Mouse (Mus musculus): ENCODE results near the gene Pnma1. TPM values are rescaled to one million over a fixed set of nuclear protein-coding genes. Genes with fewer than 3 reads are reported as not detected.

Gene Pnma1
- polyA plus RNA-seq, 1 experiment from 2014 or later: 0.79 TPM

DNA sequence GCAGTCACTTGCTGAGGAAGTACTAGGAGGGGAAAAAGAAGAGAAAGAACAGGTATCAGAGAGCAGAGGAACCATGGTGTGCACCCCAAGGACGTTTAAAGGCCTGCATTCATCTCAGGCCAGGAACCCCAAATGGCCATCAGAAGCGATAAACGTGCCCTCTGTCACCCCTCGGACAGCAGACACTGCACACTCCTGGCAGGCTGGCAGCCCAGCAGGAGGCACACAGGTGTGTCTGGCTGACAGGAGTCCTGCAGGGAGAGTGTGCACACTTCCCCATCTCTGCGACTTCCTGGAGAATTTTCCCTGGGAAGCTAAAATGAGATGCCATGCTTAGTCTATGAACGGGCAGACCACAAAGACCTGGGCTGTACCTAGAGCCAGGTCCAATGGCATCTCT, 5.1 kb upstream of the Pnma1 start:
- ATAC-seq (ENCODE audit: insufficient read depth) (no peak), DNase-seq (no peak)
- no peaks in the 10 kb centered on the region for H3K4me1 ChIP-seq (ENCODE audit: insufficient read depth)
- no peak overlapping the region for H3K9ac ChIP-seq
- no peak overlapping the region for H3K4me2 ChIP-seq
- no peaks in the 10 kb centered on the region for H3K27me3 ChIP-seq (ENCODE audit: insufficient read depth, low read length)
- H3K36me3 ChIP-seq (ENCODE audit: insufficient read depth): peaks cover 83% of the 10 kb centered on the region
- no peak for TF ChIP-seq CTCF (IDR thresholded peaks at IDR 0.05; ENCODE audit: low read depth)
- 77% methylated on average over 6 of the region's 6 CpGs for WGBS
- H3K27ac ChIP-seq (ENCODE audit: low read depth): peak overlapping the region; percentile 12; the same call in 1 of the 2 replicates
- no peak overlapping the region for H3K4me3 ChIP-seq (ENCODE audit: low read depth, low read length)
- no peaks in the 10 kb centered on the region for H3K9me3 ChIP-seq (ENCODE audit: low read depth, low read length)

DNA sequence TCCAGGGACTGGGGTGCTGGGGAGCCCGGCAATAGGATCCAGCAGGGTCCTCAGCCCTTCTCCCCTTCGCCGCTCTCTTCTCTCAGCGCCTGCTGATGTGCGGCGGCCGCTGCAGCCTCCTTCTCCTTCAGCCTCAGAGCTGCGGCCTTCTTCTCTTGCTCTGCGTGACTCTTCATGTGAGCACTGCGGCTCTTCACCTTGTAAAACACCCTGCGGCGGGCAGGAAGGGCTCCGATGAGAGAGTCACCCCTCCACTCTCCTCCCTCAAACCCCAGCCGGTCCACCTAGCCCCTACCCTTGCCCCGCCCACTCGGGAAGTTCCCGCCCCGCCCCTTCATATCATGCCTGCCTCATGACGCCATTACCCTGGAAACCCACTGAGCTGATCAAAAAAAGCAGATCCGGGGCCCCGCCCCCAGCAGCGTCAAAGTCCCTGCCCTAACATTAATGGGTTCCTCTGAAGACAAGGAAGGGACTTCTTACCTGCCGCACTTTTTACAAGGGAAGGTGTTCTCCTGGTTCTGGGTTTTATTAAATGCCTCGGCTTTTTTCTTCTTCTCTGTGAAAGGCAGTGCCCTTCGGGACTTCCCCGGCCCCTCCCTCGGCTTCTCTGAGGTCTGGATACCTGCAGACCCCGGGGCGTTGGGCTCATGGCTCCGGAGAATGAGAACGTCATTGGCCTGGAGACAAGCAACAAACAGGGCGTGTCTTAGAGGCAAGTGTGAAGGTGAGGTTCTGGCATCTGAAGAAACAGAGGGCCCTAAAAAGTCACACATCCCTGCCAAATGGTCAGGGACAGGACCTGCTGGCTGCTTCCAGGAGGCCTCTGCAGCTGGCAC, 4.3 kb upstream of the Pnma1 start:
- Histone ChIP-seq H3K4me1 (ENCODE audit: insufficient read depth) (no peaks in the 10 kb centered on the region), H3K9ac (no peak overlapping the region), H3K27me3 (ENCODE audit: insufficient read depth, low read length) (no peaks in the 10 kb centered on the region), H3K4me2 (no peak overlapping the region), H3K27ac (ENCODE audit: low read depth) (no peak overlapping the region), H3K9me3 (ENCODE audit: low read depth, low read length) (no peaks in the 10 kb centered on the region), H3K4me3 (ENCODE audit: low read depth, low read length) (no peak overlapping the region), H3K36me3 (ENCODE audit: insufficient read depth) (peaks cover 74% of the 10 kb centered on the region)
- WGBS: 65% methylated on average over 31 of the region's 32 CpGs
- peak; percentile 31 for DNase-seq
- no peak for TF ChIP-seq CTCF (IDR thresholded peaks at IDR 0.05; ENCODE audit: low read depth)
- no peak for ATAC-seq (ENCODE audit: insufficient read depth)

DNA sequence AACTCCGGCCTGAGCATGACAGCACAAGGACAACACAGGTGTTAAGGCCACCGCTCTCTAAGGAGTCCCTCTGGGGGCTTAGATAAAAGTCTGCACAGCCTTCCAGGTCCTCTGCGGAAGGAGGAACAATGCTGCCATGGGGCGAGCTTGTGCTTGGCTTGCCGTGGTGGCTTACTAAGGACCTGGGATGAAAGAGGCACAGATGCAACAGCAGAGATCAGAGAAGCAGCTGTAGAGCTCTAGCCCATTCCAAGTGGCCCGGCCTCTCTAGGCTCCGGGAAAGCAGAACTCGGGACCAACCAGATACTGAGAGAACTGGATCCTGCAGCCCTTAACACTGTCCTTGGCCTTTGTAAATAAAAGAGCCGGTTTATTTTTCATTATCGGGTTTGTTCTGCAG, 3.6 kb upstream of the Pnma1 start:
- WGBS: 76% methylated on average over 10 of the region's 10 CpGs
- no peak overlapping the region for H3K4me3 ChIP-seq (ENCODE audit: low read depth, low read length)
- H3K27ac ChIP-seq (ENCODE audit: low read depth): no peak overlapping the region
- no peak overlapping the region for H3K9ac ChIP-seq
- no peaks in the 10 kb centered on the region for H3K9me3 ChIP-seq (ENCODE audit: low read depth, low read length)
- no peaks in the 10 kb centered on the region for H3K27me3 ChIP-seq (ENCODE audit: insufficient read depth, low read length)
- no peak overlapping the region for H3K4me2 ChIP-seq
- peaks cover 72% of the 10 kb centered on the region for H3K36me3 ChIP-seq (ENCODE audit: insufficient read depth)
- TF ChIP-seq CTCF (IDR thresholded peaks at IDR 0.05; ENCODE audit: low read depth): no peak
- H3K4me1 ChIP-seq (ENCODE audit: insufficient read depth): no peaks in the 10 kb centered on the region
- ATAC-seq (ENCODE audit: insufficient read depth) (no peak), DNase-seq (no peak)

DNA sequence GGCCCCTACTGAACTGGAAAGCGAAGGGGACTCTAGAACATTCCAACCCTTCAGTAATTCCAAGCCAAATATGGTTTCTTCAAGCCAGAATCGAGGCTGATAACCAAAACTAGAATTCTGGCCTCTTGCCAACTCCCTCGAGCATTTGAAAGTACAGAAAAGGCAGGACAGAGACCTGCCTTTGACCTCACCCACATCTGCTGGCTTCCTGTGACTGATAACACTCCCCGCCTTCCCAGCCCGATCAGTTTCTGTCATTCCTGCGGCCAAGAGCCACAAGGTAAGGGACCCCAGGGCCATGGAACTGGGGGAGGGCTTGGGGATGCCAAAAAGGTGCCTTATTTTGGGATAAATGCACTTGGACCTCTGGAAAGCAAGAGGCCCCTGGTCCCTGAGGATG, 2.7 kb upstream of the Pnma1 start:
- Histone ChIP-seq H3K4me1 (ENCODE audit: insufficient read depth) (no peaks in the 10 kb centered on the region), H3K4me3 (ENCODE audit: low read depth, low read length) (no peak overlapping the region), H3K27me3 (ENCODE audit: insufficient read depth, low read length) (no peaks in the 10 kb centered on the region), H3K36me3 (ENCODE audit: insufficient read depth) (peaks cover 62% of the 10 kb centered on the region), H3K27ac (ENCODE audit: low read depth) (0 out of 2 replicates have a peak overlapping the region, but pooled peaks have one; percentile 28), H3K9ac (no peak overlapping the region), H3K9me3 (ENCODE audit: low read depth, low read length) (no peaks in the 10 kb centered on the region), H3K4me2 (no peak overlapping the region)
- no peak for ATAC-seq (ENCODE audit: insufficient read depth)
- peak; percentile 73 for DNase-seq
- 26% methylated on average over 6 of the region's 6 CpGs for WGBS
- TF ChIP-seq CTCF (IDR thresholded peaks at IDR 0.05; ENCODE audit: low read depth): no peak

DNA sequence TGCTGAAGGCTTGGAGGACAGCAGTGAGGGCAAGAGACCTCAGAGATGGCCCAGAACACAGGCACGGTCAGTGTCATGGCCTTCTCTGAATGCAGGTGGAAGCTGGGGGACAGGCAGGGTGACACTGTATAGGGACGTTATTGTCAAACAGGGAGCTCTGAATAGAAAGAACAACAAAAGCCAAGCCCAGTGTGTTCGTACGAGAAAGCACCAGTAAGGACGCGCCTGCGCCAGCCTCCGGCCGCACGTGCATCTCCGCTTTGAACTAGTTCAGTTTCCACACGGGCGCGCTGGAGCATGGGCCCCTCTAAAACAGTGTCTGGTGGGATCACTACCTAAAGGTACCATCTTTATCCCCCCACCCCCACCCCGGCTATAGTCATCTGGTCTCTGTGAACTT, 1.7 kb upstream of the Pnma1 start:
- ATAC-seq (ENCODE audit: insufficient read depth): no peak
- no peak for TF ChIP-seq CTCF (IDR thresholded peaks at IDR 0.05; ENCODE audit: low read depth)
- H3K27me3 ChIP-seq (ENCODE audit: insufficient read depth, low read length): no peaks in the 10 kb centered on the region
- no peaks in the 10 kb centered on the region for H3K4me1 ChIP-seq (ENCODE audit: insufficient read depth)
- no peak overlapping the region for H3K4me3 ChIP-seq (ENCODE audit: low read depth, low read length)
- 93% methylated on average over 15 of the region's 15 CpGs for WGBS
- no peak overlapping the region for H3K4me2 ChIP-seq
- peaks cover 53% of the 10 kb centered on the region for H3K36me3 ChIP-seq (ENCODE audit: insufficient read depth)
- no peak for DNase-seq
- H3K9ac ChIP-seq: no peak overlapping the region
- no peak overlapping the region; the same call in 1 of the 2 replicates for H3K27ac ChIP-seq (ENCODE audit: low read depth)
- no peaks in the 10 kb centered on the region for H3K9me3 ChIP-seq (ENCODE audit: low read depth, low read length)

DNA sequence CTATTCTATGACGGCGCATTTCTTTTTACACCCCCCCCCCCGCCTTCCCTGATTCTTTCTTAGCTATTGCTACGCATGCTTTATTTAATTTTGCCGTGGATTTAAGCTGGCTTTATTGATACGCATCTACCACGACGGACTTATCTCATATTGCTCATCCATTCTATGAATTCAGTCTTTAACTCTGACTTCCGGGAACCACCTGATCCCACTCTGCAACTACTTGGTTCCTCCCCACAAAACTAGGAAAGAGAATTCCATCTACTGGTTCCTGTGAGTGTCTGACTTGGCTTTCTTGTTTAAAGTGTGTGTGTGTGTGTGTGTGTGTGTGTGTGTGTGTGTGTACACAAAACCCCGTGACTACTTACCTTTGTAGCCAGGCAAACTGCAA, 328 bp upstream of the Pnma1 start:
- Histone ChIP-seq H3K4me1 (ENCODE audit: insufficient read depth) (no peaks in the 10 kb centered on the region), H3K36me3 (ENCODE audit: insufficient read depth) (peaks cover 45% of the 10 kb centered on the region), H3K4me2 (peak overlapping the region; percentile 86), H3K27me3 (ENCODE audit: insufficient read depth, low read length) (no peaks in the 10 kb centered on the region), H3K27ac (ENCODE audit: low read depth) (no peak overlapping the region), H3K4me3 (ENCODE audit: low read depth, low read length) (peak overlapping the region; percentile 48), H3K9ac (peak overlapping the region; percentile 48), H3K9me3 (ENCODE audit: low read depth, low read length) (no peaks in the 10 kb centered on the region)
- ATAC-seq (ENCODE audit: insufficient read depth) (no peak), DNase-seq (no peak)
- WGBS: 12% methylated on average over 10 of the region's 10 CpGs
- no peak for TF ChIP-seq CTCF (IDR thresholded peaks at IDR 0.05; ENCODE audit: low read depth)

DNA sequence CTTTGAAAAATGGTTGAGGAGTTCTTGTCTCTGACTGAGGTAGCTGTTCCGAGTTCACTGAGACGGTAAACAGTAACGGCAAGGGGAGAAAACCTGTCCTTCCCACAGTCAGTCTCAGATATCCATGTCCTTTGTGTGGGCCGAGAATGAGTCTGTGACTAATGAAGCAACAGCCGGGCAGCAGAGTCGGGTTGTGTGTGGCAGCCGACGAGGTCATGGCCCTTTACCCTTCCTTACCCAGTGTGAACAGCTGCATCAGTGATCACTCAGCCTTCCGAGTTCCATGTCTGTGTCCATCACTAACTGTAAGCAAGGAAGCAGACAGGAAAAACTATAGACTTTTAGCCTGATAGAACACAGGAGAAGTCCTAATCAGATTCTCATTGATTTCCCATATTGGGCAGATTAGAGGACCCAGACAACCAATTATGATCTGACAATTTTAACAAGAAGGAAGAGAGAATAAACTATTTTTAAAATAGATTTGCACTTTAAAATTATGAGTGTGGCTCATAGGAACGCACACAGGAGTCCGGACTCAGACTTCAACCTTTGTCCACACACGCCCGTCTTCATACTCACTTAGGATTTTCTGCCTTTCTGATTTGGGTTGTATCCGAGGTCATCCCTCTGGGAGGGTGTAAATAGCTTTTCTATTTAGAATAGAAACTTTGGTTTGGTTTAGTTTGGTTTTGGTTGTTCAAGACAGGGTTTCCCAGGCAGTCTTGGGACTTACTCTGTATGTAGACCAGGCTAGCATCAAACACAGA, 5.8 kb downstream of the Pnma1 start:
- no peak overlapping the region for H3K4me2 ChIP-seq
- WGBS: 43% methylated on average over 14 of the region's 14 CpGs
- no peaks in the 10 kb centered on the region for H3K27me3 ChIP-seq (ENCODE audit: insufficient read depth, low read length)
- peaks cover 11% of the 10 kb centered on the region; the same call in 1 of the 2 replicates for H3K36me3 ChIP-seq (ENCODE audit: insufficient read depth)
- no peaks in the 10 kb centered on the region for H3K9me3 ChIP-seq (ENCODE audit: low read depth, low read length)
- H3K4me1 ChIP-seq (ENCODE audit: insufficient read depth): no peaks in the 10 kb centered on the region
- no peak overlapping the region for H3K9ac ChIP-seq
- no peak for ATAC-seq (ENCODE audit: insufficient read depth)
- no peak overlapping the region for H3K27ac ChIP-seq (ENCODE audit: low read depth)
- H3K4me3 ChIP-seq (ENCODE audit: low read depth, low read length): no peak overlapping the region
- no peak for TF ChIP-seq CTCF (IDR thresholded peaks at IDR 0.05; ENCODE audit: low read depth)
- no peak for DNase-seq

Data from lung, embryonic 14.5 days (tissue).